Mouse (Mus musculus): ENCODE measurements around the gene Adamts17. TPM values are rescaled to one million over a fixed set of nuclear protein-coding genes. Genes with fewer than 3 reads are reported as not detected.

Adamts17 gene
- total RNA-seq, 1 experiment from 2014 or later = 4.8 TPM

DNA sequence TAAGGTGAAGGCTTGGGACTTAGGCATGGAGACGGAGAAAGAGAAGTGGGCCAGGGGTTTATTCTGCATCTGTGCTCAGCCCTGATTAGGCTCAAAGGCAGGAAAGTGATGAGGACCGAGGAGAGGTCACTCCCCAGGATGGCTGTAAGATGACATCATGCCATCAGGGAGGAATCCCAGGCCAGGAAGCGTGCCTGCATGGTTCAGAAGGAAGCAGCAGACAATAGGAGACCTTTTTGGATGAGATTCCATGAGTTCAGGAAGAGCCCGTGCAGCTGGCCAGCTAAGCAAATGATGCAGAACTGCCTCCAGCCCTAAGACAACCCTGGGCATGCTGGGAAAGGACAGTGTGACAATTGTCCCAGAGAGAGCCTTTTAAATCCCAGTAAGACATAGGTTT, 93.7 kb downstream of the Adamts17 start:
- peak; percentile 34 for DNase-seq

DNA sequence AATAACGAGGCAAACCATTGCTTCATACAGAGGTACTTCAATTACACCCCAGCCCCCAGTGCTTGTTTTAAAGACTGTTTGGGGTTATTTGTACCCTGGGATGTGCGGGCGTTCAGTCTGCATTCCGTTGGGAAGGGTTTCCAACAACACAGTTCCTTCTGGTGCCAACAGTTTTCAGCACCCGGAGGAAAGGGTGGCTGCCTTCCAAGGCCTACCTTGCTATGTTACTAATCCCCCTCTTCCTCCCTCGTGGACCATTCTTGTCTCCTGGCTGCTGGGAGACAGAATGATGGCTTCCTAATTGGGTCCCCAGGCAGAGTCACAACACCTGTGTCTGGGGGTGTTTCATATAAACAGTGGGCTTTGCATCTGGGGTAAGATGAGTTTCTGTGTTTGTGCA, 94.5 kb downstream of the Adamts17 start:
- DNase-seq = no peak

DNA sequence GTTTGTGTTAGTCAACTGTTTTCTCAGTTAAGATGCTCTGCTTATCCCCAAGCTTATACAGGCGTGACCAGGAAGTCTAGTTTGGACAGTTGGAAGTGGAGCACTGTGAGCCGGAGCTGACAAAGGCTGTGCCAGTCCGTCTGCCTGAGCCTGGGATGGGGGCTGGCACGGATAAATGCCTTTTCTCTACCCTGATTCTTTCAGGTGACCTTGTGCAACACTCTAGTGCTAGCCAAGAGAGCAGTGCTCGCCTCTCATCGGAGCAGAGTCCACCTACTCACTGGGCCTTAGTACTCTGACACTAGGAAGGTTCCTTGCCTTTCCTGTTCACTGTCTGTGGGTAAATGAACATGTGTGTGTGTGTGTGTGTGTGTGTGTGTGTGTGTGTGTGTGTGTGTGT, 95.5 kb downstream of the Adamts17 start:
- no peak for DNase-seq

DNA sequence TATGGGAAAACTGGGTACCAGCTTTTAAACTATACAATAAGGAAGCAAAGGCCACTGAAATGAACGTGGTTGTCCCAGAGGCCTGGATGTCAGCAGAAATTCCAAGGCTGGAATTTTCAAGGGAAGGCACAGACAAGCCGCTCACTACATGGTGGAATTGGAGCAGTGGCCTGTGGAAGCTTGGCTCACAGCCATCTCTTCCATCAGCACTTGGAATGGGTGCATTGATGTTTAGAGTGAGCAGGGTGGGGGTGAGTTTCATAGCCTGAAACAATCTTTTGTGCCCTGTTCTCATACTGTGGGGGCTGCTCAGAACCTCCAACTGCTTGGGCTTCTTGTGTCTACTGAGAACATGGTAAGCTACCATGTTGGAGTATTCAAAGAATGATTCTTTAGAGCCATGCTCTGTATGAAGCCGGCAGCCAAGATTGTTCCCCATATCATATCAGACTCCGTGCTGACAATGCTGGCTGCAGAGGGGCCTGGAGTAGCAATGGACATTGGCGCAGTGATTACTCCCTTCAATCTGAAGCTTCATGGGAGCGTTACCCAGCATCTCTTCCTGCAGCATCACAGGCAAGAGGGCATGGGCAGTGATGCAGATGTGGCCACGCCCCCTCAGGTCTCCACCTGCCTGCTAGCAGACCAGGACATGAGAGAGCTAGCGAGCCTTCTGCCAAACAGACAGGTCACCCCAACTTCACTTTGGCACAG, 96.7 kb downstream of the Adamts17 start:
- DNase-seq = no peak

DNA sequence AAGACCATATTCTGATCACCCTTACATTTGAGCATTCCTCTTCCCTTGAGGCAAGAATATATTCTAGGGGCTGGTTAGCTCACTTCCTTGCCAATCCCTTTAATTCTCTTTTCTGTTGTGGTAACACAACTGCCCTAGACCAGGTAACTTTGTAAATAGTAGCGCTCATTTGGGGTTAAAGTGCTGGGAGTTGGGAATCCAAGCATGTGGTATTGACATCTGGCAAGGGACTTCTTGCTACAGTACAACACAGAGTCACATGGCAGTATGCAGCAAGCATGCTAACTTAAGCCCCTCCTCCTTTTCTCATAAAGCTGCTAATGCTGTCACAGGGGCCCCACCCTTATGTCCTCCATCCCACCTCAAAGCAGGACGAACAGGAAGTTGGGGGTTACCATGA, 97.4 kb downstream of the Adamts17 start:
- DNase-seq = no peak

DNA sequence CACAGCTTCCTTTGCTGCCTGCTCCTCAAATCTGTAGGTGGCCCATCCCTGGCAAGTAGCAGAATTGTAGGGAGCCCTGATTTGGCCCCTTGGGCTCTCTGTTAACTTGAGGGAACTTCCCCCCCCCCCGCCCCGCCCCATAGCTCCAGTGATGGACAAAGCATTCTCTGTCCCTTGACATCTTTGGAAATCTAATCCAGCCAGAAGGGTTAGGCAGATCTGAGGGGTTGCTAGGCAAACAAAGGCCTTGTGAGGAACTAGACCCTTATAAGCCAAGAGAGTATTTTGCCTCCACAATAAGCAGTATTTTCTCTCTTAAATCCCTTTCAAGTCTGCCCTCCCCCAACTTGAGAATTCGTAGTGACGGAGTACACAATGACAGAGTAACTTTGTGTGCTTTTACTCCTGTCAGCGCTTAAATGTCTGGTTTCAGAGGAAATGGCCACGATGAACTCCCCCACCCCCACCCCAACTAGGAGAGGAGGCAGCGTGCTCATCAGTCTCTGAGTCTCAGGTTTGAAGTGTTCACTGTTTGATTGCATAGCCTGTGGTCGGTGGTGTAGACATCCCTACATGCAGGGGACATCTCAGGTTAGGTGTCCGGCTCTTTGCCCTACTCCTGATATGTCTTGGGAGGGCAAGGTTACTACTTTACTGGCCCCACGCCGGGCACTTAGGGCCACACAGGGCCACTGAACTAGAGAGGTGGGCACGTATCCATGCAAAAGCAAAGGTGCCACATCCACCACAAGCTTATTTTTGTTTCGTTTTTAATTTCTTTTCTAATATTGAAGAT, 99.7 kb downstream of the Adamts17 start:
- no peak for DNase-seq

DNA sequence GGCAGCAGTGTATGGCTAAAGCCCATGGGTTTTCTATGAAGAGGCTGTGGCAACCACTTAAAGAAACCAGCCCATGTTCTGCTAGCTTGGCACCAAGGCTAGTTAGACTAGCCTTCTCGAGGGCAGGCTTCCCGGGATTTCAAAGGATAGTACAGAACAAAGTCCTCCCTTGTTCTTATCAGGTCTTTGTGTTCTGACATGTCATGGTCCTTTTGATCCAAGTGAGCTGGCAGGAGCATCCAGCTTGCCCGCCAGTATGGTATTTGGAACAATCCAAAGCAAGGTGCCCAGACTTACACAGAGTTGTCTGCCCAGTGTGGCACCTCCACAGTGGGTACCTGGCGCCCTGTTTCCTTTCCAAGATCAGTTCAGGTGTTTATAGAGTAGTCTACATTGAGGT, 101.2 kb downstream of the Adamts17 start:
- DNase-seq = no peak

DNA sequence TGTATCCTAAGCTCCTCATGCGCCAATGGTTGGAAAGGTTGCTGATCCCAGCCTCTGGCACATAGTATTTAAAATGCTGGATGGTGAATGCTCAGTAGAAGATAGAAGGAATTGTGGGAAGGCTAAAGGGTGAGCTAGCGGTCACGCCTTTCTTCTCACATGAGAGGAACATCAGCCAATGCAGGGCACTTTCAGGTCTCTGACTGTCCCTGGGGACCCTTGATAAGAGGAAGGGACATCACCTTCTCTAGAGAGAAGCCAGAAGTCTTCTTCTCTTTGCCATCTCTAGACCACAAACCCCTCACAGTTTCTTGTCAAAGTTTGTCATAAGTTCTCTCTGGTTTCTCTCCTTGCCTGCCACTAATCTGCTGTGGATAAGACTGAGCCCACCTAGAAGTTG, 109.5 kb downstream of the Adamts17 start:
- DNase-seq = no peak

DNA sequence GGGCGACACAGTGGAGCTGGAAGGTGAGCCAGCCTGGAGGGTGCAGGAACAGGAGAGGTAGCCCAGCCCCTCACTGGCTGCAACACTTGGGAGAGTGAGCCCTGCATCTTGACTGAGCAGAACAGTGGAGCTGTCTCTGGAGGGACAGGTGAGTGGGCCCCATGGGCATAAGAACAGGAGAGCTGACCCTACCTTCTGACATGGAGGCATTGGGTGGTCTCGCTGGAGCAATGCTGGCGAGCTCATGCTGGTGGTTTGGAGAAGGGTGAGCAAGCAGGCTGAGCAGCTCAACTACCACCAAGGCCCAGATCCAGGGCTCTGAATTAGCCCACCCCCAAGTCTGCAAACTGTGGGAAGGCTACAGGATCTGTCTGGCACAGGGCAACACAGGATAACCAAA, 113.4 kb downstream of the Adamts17 start:
- no peak for DNase-seq

DNA sequence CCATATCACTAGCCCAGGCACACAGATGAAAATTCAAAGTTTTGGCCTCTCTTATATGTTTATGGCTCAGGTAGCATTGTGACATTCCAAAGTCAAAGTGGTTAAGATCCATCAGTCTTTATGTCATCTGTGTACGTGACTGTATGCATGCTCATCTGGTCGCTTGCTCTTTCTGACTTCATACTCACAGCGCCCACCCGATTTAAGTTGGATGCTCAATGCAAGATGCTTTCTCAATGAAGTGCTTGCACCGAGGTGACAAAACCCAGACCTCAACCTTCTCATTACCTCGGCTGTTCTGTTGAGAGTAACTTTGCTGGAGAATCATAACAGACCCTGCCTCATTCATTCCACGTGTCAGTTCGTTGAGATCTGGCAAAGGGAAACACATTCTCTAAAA, 114.5 kb downstream of the Adamts17 start:
- no peak for DNase-seq

DNA sequence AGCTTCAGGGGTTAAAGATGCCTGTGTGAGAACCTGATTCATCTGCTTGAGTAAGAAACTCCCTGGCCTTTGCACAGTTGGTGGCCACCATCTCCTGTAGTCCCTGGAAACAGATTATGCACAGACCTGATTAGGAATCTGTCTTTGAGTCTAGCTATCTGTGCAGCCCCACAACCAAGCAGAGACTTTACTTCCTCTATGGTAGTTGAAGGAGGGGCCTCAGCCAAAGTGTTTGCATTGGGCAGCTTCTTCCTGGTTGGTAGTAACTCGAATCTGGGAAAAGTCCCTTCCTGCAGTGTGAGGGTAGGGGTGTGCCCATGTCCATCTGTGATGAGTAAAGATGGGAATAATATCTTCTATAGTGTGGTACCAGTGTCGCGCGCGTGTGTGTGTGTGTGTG, 115.2 kb downstream of the Adamts17 start:
- no peak for DNase-seq

DNA sequence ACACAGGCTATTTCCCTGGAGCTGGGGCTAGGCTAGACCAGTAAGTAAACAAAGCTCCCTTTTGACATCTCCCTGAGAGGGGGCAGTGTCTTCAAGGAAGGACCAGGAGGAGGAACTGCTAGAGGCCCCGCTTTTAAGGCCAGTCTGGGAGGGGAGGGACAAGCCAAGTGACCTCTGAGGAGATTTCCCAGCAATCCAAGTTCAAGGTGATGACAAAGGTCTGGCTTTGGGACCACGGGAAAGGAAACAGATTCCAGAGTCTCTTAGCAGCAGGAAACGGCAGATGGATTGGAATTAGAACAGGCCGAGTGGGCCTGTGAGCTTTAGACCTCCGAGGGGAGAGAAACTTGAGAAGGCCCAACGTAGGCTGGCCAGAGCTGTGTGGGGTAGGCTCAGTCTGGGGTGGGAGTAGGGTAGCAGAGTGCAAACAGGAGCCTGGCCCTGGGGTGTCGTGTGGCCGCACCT, 116.0 kb downstream of the Adamts17 start:
- peak; percentile 32 for DNase-seq

DNA sequence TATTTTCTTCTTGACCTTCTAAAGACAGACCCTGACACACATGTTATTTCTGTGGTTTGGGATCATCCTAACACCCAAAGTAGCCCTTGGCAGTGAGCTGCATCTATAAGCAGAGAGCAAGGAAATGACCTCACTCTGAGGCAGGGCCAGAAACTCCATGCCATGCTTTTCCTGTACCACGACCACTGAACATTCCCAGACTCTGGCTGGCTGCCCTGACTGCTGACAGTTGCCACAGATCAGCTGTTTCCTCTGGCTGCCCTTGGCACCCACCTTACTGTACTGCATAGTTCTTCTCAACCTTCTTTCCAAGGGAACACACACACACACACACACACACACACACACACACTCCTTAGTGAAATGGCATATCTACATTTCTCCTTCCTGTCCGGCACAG, 116.4 kb downstream of the Adamts17 start:
- DNase-seq = peak; percentile 81

DNA sequence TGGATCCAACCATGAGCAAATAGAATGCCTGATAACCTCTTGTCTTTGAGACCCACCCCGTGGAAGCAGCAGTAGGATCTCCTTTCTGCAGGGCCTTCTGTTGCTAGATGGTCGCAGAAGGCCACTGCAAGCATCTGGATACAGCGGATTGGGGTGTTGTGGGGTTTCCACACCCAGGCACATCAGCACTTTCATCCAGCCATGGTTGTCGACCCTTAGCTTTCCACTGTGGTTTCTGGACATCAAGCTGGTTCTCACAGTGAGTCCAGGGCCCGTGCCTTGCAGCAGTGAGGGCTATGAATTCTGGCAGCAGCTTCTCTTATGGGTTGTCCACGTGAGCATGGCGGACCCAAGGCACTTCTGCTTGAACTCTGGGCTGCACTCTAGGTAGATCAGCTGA, 118.2 kb downstream of the Adamts17 start:
- no peak for DNase-seq

DNA sequence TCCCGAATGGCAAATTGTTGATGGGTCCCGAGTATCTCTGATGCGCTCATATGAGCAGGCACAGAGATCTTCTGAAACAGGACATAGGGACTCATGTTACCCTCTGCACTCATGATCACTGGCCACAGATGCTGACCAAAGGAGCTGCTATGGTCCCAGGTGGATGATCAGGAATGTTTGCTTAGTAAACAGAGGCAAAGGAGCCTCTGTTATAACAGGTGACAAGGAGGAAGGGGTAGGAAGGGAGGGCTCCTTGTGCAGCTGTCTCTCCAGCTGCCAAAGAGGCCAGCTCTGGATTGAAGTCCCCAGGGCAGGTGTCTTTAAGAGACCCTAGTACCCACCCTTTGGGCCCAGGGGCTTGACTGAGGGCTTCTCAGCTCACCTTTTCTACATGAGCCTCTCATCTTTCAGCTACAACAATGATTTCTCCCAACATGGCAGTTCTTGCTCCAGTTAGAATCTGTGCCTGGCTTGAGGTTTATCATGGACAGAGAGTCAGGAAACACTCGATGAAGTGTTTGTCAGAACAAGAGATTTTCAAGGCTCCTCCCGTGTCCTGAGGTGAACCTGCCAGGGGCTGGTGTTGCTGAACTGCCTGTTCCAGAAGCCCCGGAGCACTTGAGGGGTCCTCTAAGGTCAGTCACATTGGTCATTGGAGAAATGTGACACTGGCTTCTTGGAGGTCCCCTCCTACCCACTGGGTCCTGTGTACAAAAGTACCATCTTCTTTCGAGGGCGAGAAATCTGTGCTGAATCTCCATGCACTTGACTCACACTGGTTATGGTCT, 120.9 kb downstream of the Adamts17 start:
- no peak for DNase-seq

DNA sequence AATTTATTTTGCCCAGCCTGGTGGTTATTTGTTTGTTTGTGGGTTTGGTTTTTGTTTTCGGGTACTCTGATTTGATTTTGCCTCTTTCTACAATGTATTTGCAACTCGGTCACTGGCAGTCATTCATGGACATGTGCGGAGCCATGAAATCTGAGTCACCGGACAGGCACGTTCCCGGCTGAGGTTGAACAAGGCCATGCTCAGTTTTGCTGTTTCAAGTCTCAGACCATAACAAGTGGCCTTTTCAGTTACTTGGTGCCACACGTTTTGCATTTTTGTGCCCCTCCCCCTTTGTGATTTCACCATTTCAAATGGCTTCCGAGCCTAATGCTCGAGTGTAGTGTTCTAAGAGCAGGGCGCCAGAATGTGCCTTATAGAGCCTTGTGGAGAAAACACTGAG, 123.2 kb downstream of the Adamts17 start:
- peak; percentile 84 for DNase-seq

DNA sequence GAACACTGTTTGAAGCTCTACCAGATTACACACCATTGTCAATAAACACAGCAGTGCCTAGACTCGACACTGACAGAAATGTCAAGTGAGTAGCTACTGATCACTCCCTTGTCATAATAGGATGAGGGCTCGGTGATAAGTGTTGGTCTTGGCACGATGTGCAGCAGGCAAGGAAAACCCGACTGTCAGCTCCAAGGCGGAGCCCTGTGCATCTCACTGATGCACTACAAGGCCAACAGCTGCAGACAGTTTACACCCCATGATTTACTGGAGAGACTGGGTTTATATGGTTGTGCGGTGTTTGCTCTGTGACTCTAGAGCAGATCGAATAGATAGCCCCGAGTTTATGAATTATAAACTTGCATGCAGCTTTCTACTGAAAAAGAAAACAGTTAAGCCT, 124.0 kb downstream of the Adamts17 start:
- DNase-seq = peak; percentile 62

DNA sequence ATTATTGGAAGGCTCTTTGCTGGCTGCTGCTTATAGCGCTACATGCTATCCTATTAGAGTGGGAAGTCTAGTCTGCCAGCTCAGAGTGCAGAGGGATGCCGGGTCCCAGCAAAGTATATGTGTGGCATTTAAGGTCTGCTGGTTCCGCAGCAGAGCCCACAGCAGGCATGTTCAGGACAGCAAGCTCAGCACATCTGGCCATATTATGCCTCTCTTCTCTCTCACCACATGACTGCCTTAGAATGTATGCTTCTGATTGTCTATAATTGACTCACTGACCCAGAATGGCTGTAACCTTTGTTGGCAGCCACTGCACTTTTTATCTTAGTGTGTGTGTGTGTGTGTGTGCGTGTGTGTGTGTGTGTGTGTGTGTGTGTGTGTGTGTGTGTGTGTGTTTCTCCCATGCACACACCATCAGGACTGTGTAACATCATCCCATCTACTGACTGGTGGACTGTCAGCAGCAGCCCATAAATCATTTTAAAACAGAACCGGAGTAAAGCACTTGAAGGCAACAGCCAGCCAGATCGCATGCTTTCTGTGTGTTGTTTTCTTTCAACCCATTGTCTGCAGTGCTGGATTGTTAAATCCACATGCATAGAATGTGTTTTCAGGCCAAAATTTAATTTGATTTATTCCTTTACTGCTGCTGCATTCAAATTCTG, 127.1 kb downstream of the Adamts17 start:
- no peak for DNase-seq

DNA sequence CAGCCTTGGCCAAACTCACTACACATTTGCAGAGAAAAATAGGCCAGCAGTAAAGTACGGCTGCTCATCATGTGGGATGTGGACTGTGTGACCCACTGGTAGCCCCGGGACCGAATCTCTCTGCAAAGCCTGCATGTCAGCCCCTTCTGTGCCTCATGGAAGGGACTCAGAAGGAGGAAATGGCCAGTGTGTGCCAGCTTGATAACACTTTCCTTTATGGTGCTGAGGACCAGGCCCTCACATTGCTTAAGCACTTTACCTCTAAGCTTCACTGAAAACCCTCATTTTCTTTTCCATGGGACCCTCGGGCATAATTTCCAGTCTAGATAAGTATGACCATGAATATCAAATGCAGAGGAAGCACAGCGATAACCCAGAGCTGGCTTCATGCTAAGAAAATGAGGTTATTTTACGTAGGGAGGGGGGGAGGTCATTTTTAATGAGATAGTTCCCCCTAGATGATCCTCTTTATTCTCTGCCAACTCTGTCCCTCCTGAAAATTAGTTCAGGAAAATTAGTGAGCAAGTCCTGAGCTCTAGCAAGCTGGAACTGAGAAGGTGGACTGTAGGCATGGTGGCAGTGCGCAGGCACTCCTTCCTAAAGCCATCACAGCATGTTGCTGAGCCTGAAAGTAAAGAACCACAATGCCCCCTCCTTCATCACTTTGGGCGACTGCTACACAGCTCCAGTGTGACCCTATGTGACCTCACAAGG, 127.8 kb downstream of the Adamts17 start:
- no peak for DNase-seq

DNA sequence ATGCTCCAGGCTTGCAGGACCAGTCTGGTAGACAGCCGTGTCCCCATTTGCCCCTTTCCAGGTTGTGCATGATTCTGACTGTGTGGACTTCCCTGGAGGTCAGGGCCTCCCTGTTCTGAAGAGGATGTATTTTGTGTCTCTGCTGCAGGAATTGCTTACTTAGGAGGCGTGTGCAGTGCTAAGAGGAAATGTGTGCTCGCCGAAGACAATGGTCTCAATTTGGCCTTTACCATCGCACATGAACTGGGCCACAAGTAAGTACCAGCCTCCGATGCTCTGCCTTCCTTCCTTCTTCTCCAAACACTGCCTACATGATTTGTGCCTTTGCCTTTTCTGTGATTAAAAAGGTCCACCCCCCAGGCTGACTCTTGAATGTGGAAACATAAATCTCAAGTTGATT, 129.1 kb downstream of the Adamts17 start:
- DNase-seq = no peak

DNA sequence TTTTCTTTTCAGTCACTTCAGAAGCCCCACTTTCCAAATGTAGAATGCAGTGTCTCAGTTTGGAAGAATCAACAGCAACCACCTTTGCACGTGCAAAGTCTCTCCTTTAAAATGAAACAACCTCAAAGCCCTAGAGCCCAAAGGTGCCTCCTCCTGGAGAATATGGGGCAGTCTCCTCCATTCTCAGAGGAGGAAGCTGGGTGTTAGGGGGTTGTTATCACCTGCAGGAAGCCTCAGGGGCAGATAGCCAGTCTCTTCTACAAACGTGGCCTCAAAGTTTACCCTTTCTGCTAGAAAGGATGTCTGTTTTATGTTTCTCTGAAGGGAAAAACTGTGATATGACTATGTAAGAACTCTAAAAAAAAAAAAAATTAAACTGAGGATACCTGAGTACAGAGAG, 129.7 kb downstream of the Adamts17 start:
- no peak for DNase-seq

DNA sequence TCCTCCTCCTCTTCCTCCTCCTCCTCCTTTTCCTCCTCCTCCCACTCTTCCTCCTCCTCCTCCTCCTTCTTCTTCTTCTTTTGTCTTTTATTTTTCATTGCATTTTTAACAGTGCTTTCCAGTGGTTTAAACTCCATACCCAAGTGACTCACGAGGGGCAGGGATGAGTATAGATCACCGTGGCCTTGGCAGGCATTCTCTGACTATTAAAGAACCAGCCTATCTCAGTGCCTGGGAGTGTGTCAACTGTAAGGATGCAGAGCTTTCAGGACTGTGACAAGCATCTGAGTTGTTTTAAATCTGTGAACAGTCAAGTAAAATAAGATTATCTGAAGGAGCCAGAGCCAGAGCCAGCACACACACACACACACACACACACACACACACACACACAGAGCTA, 130.7 kb downstream of the Adamts17 start:
- DNase-seq = no peak

Data from adrenal gland, postnatal 14 days (tissue).